Mouse (Mus musculus): ENCODE results near the gene Tra2a. TPM values are rescaled to one million over a fixed set of nuclear protein-coding genes. Genes with fewer than 3 reads are reported as not detected.
A peak's percentile ranks its signal among the peaks of the same experiment; 100 is the strongest.

The Tra2a gene
- polyA plus RNA-seq, 1 experiment: 113 TPM

DNA sequence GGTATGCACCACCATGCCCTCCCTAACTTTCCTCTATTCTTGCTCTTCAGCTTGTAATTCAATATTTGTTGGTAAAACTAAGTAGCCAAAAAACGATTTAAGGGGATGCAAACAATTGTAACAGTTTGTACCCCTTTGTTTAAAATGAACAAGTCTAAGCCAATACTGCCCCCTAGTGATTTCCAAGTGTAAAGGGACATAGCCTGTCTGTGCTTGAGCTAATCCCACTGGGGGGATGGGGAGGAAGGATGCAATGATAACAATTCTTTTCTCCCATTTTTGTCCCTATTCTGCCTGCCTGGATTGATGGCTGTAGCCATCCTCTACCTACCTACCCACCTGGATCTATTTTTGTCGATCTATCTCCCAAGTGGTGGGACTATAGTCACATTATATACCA, 16.6 kb downstream of the Tra2a start:
- peak; percentile 39; the same call in 1 of the 2 replicates for TF ChIP-seq CTCF (IDR thresholded peaks at IDR 0.05; ENCODE audit: extremely low read depth, insufficient read depth, low read length)
- TF ChIP-seq POLR2A (IDR thresholded peaks at IDR 0.05; ENCODE audit: extremely low read depth, insufficient read depth, low read length): no peak

DNA sequence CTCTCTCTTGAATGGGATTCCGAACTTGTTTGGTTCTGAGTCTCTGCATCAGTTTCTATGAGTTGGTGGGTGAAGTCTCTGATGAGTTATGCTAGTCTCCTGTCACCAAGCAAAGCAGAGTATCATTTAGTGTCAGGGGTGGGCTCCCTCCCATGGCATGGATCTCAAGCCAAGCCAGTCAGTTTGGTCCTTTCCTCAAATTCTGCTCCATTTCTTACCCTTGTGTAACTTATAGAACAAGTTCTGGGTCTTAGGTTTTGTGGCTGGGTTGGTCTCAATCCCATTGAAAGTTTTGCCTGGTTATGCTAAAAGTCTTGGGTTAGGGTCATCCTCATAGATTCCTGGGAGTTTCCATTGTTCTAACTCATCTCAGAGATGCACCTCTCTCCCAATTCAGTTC, 21.5 kb downstream of the Tra2a start:
- Histone ChIP-seq H3K4me3 (ENCODE audit: insufficient read depth, low read length) (no peak overlapping the region), H3K4me1 (ENCODE audit: control insufficient read depth, insufficient read depth, low read length) (no peaks in the 10 kb centered on the region), H3K27ac (ENCODE audit: insufficient read depth, low read length) (no peak overlapping the region)
- TF ChIP-seq CTCF (IDR thresholded peaks at IDR 0.05; ENCODE audit: extremely low read depth, insufficient read depth, low read length) (no peak), POLR2A (IDR thresholded peaks at IDR 0.05; ENCODE audit: extremely low read depth, insufficient read depth, low read length) (no peak)

More for the DNA sequence above, 16.6 kb downstream of the Tra2a start:
- Histone ChIP-seq H3K27ac (ENCODE audit: insufficient read depth, low read length) (no peak overlapping the region), H3K4me3 (ENCODE audit: insufficient read depth, low read length) (no peak overlapping the region), H3K4me1 (ENCODE audit: control insufficient read depth, insufficient read depth, low read length) (no peaks in the 10 kb centered on the region)

DNA sequence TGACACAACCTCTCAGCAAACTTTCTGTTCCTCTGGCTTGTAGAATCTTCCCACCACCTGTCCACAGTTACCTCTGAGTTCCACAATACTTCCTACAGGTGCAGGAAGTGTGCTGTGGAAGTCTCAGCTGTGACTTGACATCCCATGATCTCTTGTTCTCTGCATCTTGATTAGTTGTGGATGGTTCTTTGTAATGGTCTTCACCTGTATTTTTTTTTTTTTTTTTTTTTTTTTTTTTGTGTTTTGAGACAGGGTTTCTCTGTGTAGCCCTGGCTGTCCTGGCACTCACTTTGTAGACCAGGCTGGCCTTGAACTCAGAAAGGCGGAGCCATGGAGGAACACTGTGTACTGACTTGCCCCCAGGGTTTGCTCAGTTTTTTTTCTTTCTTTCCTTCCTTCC, 22.3 kb downstream of the Tra2a start:
- Histone ChIP-seq H3K27ac (ENCODE audit: insufficient read depth, low read length) (no peak overlapping the region), H3K4me3 (ENCODE audit: insufficient read depth, low read length) (no peak overlapping the region), H3K4me1 (ENCODE audit: control insufficient read depth, insufficient read depth, low read length) (no peaks in the 10 kb centered on the region)
- no peak for TF ChIP-seq POLR2A (IDR thresholded peaks at IDR 0.05; ENCODE audit: extremely low read depth, insufficient read depth, low read length)
- TF ChIP-seq CTCF (IDR thresholded peaks at IDR 0.05; ENCODE audit: extremely low read depth, insufficient read depth, low read length): no peak

DNA sequence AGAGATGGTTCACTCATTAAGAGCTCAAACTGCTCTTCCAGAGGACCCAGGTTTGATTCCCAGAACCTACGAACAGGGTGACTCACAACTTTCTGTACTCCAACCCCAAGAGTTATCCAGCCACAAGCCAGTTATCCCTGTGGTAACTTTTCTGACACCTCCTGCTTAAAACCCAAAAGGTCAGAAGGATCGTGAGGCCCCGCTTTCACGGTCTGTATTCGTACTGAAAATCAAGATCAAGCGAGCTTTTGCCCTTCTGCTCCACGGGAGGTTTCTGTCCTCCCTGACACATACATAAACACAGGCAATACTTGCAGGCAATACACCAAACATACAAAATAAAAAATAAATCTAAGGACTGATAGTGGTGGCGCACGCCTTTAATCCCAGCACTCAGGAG, 27.5 kb downstream of the Tra2a start:
- Histone ChIP-seq H3K4me1 (ENCODE audit: control insufficient read depth, insufficient read depth, low read length) (no peaks in the 10 kb centered on the region), H3K27ac (ENCODE audit: insufficient read depth, low read length) (no peak overlapping the region), H3K4me3 (ENCODE audit: insufficient read depth, low read length) (no peak overlapping the region)
- TF ChIP-seq POLR2A (IDR thresholded peaks at IDR 0.05; ENCODE audit: extremely low read depth, insufficient read depth, low read length) (no peak), CTCF (IDR thresholded peaks at IDR 0.05; ENCODE audit: extremely low read depth, insufficient read depth, low read length) (no peak)

DNA sequence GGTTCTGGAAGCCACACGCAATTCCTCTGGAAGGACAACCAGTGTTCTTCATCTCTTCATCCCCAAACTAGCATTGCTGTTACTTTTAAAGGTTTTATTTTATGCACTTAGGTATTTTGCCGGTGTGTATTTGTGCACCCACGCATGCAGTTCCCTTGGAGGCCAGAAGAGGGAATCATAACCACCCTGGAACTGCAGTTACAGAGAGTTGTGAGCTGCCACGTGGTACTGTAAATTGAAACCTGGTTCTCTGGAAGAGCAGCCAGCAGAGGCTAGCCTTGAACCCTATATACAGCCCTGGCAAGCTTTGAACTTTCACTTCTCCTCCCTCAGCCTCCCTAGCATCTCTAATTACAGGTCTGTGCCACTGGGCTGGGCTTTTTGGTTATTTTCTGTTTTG, 30.5 kb downstream of the Tra2a start:
- H3K27ac ChIP-seq (ENCODE audit: insufficient read depth, low read length): no peak overlapping the region
- TF ChIP-seq POLR2A (IDR thresholded peaks at IDR 0.05; ENCODE audit: extremely low read depth, insufficient read depth, low read length) (no peak), CTCF (IDR thresholded peaks at IDR 0.05; ENCODE audit: extremely low read depth, insufficient read depth, low read length) (no peak)
- no peaks in the 10 kb centered on the region for H3K4me1 ChIP-seq (ENCODE audit: control insufficient read depth, insufficient read depth, low read length)
- H3K4me3 ChIP-seq (ENCODE audit: insufficient read depth, low read length): no peak overlapping the region

DNA sequence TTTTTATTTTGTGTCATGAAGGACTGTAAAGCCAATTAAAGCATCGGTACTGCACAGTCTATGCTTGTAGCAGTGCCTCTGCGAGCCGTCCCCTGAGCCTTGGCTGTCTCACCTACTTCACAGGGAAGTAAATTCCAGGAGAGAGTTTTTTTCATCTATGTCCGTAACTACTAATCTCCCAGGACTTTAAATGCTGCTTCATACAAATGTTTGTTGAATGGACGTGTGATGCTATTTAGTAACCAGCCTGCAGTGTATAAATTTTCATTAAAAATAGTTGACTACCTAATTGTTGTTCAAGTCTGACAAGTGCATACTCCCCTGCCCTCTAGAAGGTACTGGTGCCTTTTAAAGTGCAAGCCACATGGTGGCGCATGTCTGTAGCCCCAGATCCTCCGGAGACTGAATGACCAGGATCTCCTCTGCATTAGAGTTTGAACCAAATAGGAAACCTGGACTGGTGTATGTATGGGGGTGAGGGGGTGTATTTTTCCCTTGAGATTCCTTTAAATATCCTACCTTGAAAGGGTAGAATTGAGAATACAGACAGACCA, 35.6 kb downstream of the Tra2a start:
- Histone ChIP-seq H3K4me3 (ENCODE audit: insufficient read depth, low read length) (no peak overlapping the region), H3K27ac (ENCODE audit: insufficient read depth, low read length) (no peak overlapping the region), H3K4me1 (ENCODE audit: control insufficient read depth, insufficient read depth, low read length) (no peaks in the 10 kb centered on the region)
- TF ChIP-seq CTCF (IDR thresholded peaks at IDR 0.05; ENCODE audit: extremely low read depth, insufficient read depth, low read length): peak; percentile 56
- no peak for TF ChIP-seq POLR2A (IDR thresholded peaks at IDR 0.05; ENCODE audit: extremely low read depth, insufficient read depth, low read length)

DNA sequence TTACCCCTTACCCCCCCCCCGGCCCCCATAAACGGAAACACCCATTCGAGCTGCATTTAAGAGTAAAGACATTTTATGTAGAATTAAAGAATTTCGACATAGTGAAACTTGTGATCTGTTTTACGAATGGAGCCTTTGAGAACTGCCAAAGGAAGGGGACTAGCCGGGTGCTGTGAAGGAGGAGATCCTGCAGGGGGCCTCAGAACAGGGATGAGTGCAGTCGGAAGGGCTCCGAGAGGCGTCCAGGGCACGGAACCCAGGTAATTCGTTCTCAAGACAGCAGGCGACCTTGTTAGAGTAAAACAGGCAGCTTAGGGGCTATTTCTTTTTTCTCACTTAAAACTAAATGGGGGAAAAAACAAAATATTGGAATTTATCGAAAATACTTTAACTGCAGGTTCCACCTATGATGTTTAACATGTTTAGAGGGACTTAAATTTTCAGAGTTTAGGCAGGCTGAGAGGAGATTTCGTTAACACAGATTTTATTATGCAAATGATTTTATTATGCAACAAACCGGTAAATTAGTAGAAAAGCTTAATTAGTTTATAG, 36.6 kb downstream of the Tra2a start:
- TF ChIP-seq CTCF (IDR thresholded peaks at IDR 0.05; ENCODE audit: extremely low read depth, insufficient read depth, low read length): no peak
- TF ChIP-seq POLR2A (IDR thresholded peaks at IDR 0.05; ENCODE audit: extremely low read depth, insufficient read depth, low read length): no peak
- H3K27ac ChIP-seq (ENCODE audit: insufficient read depth, low read length): no peak overlapping the region
- no peak overlapping the region for H3K4me3 ChIP-seq (ENCODE audit: insufficient read depth, low read length)

DNA sequence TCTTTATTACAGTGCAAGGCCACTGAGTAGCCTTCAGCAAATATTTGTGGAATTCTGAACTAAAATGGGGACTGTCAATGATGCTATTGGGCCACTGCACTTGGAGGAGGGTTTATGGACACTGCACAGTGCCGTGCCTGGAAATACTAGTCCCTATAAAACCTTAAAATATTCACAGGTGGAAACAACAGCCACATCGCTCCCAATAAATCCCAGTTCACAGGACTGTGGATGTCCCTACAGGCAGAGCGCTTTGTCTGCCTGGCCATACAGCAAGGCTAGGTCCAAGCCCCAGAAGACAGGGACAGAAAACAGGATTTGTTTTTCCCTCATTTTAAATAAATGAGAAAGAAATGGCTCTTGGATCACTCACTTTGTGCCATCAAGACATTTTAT, 38.1 kb downstream of the Tra2a start:
- no peak for TF ChIP-seq POLR2A (IDR thresholded peaks at IDR 0.05; ENCODE audit: extremely low read depth, insufficient read depth, low read length)

More for the DNA sequence above, 36.6 kb downstream of the Tra2a start:
- no peaks in the 10 kb centered on the region for H3K4me1 ChIP-seq (ENCODE audit: control insufficient read depth, insufficient read depth, low read length)

DNA sequence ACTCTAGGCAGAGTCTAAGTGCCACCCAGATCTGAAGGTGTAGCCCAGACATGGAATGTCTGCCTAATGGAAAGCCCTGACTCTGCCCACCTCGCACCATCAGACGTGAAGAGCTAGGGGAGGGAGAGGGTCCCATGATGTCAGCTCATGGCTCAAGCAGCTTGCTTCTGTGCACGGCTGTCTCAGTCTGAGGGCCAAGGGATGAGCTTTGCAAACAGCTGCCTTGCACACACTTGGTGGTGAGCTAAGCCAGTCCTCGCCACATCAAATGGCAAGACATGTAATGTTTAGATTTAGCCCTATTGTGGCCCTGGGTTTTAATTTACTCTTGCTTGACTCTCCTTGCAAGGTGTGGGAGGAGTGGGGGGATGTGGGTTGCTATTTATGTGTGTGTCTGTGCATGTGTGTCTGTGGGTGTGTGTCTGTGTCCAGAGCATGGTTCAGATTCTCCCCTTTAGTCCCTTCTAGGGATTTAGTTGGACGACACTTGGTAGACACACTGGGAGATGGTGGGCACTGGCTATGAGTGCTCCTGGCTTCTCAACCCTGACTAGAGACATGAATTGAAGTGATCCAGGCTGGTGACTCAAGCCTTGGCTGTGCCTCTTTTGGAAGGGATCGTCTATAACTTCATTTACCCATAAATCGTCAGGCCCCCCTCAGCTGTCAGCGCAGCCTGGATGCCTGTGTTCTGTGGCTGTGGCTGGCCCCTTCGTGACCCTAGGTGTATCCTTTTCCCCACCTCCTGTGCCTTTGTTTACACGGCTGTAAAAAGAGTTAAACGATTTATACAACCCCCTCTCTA, 38.7 kb downstream of the Tra2a start:
- no peak overlapping the region for H3K4me3 ChIP-seq (ENCODE audit: insufficient read depth, low read length)
- H3K27ac ChIP-seq (ENCODE audit: insufficient read depth, low read length): no peak overlapping the region
- no peak for TF ChIP-seq POLR2A (IDR thresholded peaks at IDR 0.05; ENCODE audit: extremely low read depth, insufficient read depth, low read length)
- TF ChIP-seq CTCF (IDR thresholded peaks at IDR 0.05; ENCODE audit: extremely low read depth, insufficient read depth, low read length): no peak
- H3K4me1 ChIP-seq (ENCODE audit: control insufficient read depth, insufficient read depth, low read length): no peaks in the 10 kb centered on the region

More for the DNA sequence above, 38.1 kb downstream of the Tra2a start:
- Histone ChIP-seq H3K27ac (ENCODE audit: insufficient read depth, low read length) (no peak overlapping the region), H3K4me1 (ENCODE audit: control insufficient read depth, insufficient read depth, low read length) (no peaks in the 10 kb centered on the region), H3K4me3 (ENCODE audit: insufficient read depth, low read length) (no peak overlapping the region)

DNA sequence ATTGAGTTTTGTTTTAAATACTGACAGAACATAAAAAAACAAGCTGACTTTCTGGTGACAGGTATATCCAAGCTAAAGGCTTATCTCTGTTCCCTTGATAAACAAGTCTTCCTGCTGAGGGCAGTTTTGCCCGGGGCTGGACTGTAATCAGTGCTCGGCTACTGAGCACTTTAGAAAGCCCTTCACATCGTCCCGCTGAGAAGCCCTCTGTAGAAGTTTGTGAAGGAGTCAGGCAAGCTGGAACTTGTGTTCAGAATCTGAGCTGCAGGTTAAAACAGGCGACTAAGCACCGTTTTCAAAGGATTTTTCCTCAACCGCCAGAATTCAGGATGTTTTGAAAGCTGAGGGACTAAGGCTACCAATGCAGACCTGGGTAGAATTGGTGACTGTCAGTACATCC, 41.9 kb downstream of the Tra2a start:
- TF ChIP-seq POLR2A (IDR thresholded peaks at IDR 0.05; ENCODE audit: extremely low read depth, insufficient read depth, low read length): no peak
- TF ChIP-seq CTCF (IDR thresholded peaks at IDR 0.05; ENCODE audit: extremely low read depth, insufficient read depth, low read length): no peak
- no peak overlapping the region for H3K27ac ChIP-seq (ENCODE audit: insufficient read depth, low read length)
- H3K4me1 ChIP-seq (ENCODE audit: control insufficient read depth, insufficient read depth, low read length): no peaks in the 10 kb centered on the region
- no peak overlapping the region for H3K4me3 ChIP-seq (ENCODE audit: insufficient read depth, low read length)
